Mouse (Mus musculus) urinary bladder, postnatal 0 days (tissue): ENCODE measurements around the gene 4930519P11Rik. TPM values are rescaled to one million over a fixed set of nuclear protein-coding genes. Genes with fewer than 3 reads are reported as not detected.

Experiments
- polyA plus RNA-seq: library from polyadenylated mRNA; unstranded; fragments of >200 nt; fragmentation: Nextera tagmentation; extraction: Ambion mirVana; gene quantifications from 2 replicates; pipeline ENCODE4 v1.2.1, GENCODE M21; 2015

4930519P11Rik gene
- 0.47 TPM in 1 of 2 replicates, not detected in the other for polyA plus RNA-seq

GRCm38 (mm10) chr2:154613118-154614115 lies at the start of gene 4930519P11Rik, which contains the start of gene Zfp341:
Gene 4930519P11Rik, minus strand, starts transcription at chr2:154613437.
Gene Zfp341, plus strand, starts transcription at chr2:154613297.

DNA sequence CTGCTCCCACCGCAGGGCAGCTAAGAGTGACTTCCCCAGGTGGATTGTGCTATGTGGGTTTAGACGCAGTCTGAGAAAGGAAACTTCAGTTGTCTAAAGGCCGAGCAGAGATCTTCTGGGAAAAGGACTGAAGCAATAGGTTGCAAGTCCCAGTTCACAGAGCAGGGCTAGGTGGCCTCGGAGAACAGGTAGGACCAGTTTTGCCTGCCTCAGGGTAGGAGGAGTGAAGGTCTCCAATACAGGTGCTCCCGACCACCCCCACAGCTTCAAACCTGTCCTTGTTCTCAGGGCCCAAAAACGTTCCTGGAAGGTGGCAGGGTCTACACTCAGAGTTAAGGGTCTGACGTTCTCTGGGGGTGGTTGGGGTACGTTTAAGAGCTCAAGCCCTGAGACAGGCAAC lies 38.1 kb upstream of the 4930519P11Rik start, which contains the start of gene Chmp4b:
Gene Chmp4b, plus strand, starts transcription at position 343 of the 400 bp plus-strand sequence.

DNA sequence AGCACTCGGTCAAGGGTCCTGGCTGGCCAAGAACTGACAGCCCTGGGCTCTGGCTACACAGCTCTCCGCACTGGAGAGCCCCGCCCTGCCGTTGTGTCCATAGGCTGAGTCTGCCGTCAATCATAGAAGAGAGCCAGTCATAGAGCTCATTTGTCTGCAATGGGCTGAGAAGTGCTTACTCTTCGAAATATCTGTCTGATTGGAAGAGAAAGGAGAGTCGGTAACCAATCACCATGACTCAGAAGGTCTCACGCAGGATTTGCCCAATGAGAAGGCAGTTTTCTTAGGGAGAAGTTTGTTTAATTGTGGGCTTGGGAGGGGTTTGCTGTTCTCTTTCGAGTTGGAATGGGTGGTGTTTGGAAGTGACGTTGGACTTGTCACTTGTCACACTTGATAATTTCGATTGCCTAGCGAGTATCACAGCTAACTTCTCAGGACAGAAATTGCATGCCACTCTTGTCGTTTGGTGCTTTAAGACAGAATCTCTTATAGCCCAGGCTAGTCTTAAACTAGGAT lies 9.5 kb downstream of the 4930519P11Rik start, which contains the start of gene Pxmp4:
Gene Pxmp4, minus strand, starts transcription at position 71 of the 516 bp plus-strand sequence.

GRCm38 (mm10) chr2:154569836-154570286 lies 43.4 kb downstream of the 4930519P11Rik start, which contains the start of gene E2f1:
Gene E2f1, minus strand, starts transcription at chr2:154569892.

Other genes with a start within 250 kb of the 4930519P11Rik start
- 8.0 and 11.6 TPM in 2 replicates for gene Cdk5rap1, start 240.4 kb downstream of the 4930519P11Rik start, polyA plus RNA-seq
- gene Snta1, start 205.3 kb downstream of the 4930519P11Rik start, polyA plus RNA-seq, result 11.9 and 12.6 TPM in 2 replicates
- 13.3 and 13.4 TPM in 2 replicates for gene Cbfa2t2, start 177.0 kb downstream of the 4930519P11Rik start, polyA plus RNA-seq
- 1.1 and 1.3 TPM in 2 replicates for gene 1700003F12Rik, start 66.4 kb downstream of the 4930519P11Rik start, polyA plus RNA-seq
- not detected in 2 replicates for gene Actl10, start 61.7 kb downstream of the 4930519P11Rik start, polyA plus RNA-seq
- gene Necab3, start 54.5 kb downstream of the 4930519P11Rik start, polyA plus RNA-seq, result 0.49 and 0.59 TPM in 2 replicates
- 7.3 and 9.6 TPM in 2 replicates for gene E2f1, start 43.5 kb downstream of the 4930519P11Rik start, polyA plus RNA-seq
- 46.1 and 47.0 TPM in 2 replicates for gene Pxmp4, start 9.7 kb downstream of the 4930519P11Rik start, polyA plus RNA-seq
- gene Zfp341, start 140 bp downstream of the 4930519P11Rik start, polyA plus RNA-seq, result 0.43 and 0.70 TPM in 2 replicates
- gene Chmp4b, start 38.3 kb upstream of the 4930519P11Rik start, polyA plus RNA-seq, result 31.9 and 33.5 TPM in 2 replicates
- not detected in 2 replicates for gene Gm14214, start 156.6 kb upstream of the 4930519P11Rik start, polyA plus RNA-seq
- gene Raly, start 177.7 kb upstream of the 4930519P11Rik start, polyA plus RNA-seq, result 41.3 and 52.4 TPM in 2 replicates
- 0.41 TPM in 1 of 2 replicates, not detected in the other for gene a, start 178.0 kb upstream of the 4930519P11Rik start, polyA plus RNA-seq